Mouse (Mus musculus): ENCODE data around the gene Akr1c13.

Akr1c13 gene

DNA sequence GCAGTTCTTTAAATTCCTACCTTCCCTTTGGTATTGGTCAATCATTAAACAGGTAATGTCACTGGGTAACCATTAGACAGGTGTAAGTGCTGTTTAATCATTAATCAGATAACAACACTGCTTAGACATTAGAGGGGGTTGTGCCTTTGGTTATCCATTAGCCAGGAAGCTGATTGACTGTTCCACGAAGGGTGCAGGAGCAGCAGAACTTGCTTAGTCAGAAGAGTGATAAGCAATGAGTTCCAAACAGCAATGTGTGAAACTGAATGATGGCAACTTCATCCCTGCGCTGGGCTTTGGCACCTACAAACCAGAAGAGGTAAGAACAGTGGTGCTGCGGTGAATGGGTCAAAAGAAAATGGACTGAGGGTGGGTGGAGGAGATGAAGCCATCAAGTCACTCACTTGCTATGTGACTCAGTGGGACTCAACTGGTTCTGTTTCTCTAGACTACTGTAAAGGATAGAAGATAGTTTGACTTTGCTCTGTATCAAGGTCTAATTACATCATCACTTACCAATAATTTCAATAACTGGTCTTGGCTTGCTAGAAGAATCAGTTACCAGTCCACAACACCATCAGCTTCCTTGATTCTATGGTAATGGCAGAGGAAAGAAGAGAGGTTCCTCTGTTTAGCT lies 42.7 kb downstream of the Akr1c13 start:
- DNase-seq (ENCODE audit: extremely low read depth, low read depth, low spot score) = no peak

DNA sequence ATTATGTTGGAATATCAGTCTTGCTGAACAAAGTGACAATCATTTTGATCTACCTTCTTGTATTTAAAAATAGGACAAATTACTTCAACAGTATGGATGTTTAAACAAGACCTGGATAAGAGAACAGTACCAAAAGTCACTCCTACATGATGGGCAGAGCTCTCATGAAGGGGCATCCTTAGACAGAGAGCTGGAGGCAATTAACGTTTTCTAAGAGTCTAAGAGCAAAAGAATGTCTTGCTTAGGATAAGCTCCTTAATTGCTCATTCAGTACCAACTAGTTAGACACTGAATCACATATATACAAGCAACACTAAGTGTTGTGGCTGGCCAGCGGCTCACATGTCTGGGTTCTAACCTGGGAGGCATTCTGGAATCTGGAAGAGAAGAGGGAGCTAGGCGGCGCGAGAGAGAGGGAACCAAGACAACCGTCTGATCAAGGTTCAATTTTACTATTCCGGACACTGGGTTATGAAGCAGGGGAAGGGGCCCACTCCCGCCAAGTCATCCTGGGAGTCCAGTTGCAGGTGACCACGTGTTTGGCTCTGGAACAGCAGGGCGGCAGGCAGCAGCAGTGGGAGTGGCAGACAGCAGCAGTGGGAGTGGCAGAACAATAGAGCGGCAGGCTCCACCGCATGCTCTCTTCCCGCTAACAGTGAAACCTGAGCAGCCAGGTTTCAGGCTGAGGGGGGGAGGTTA lies 54.1 kb downstream of the Akr1c13 start:
- DNase-seq (ENCODE audit: extremely low read depth, low read depth, low spot score) = no peak

DNA sequence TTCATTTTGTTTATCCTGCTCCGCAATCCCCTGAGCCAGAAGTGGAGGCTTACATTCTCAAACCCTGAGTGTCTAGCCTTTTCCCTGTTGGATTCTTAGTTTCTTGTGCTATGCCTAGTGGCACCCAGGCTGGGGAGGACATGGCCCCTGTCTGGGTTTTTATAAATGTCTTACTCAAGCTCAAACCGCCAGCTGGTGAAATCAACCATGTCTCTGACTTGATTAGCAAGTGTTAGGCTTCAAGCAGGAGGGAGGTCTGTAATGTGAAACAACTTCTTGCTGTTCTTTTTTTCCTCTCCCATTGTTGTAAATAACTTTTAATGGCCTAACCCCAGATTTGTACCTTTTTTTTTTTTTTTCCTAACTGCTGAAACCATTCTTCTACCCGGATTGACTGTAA lies 58.4 kb downstream of the Akr1c13 start:
- DNase-seq (ENCODE audit: extremely low read depth, low read depth, low spot score) = no peak

Data from fat pad, adult 2 months (tissue).